Mouse (Mus musculus) liver, postnatal 0 days (tissue): Measurements from ENCODE around the gene Pgap3. TPM values are rescaled to one million over a fixed set of nuclear protein-coding genes. Genes with fewer than 3 reads are reported as not detected.

Source experiments
- ATAC-seq: fragments of 200-750 bp; cut with Nextera tagmentation; 2 replicates; pipeline ENCODE4 v1.8.0; 2017; ENCODE audit warnings: mild to moderate bottlenecking, moderate library complexity
- DNase-seq: peaks from one replicate; pipeline ENCODE4 v3.0.0-alpha.2; 2016
- H3K27ac ChIP-seq: fragments of 300-500 bp; sonication (generic); 2 replicates; pipeline ENCODE4 v1.5.1; 2014; ENCODE audit warnings: antibody characterized with exemption, moderate library complexity, mild to moderate bottlenecking, low read depth
- H3K27me3 ChIP-seq: fragments of 300-500 bp; sonication (generic); 2 replicates; pipeline ENCODE4 v1.6.1; 2014; ENCODE audit warnings: low read length, control low read depth, mixed read lengths; ENCODE audit not compliant: insufficient read depth
- H3K36me3 ChIP-seq: fragments of 300-500 bp; sonication (generic); replicated peaks from 2 replicates; pipeline ENCODE4 v1.6.1; 2014; ENCODE audit warnings: mild to moderate bottlenecking, control low read depth, low read length, moderate library complexity, mixed read lengths; ENCODE audit not compliant: insufficient read depth
- H3K4me1 ChIP-seq: fragments of 300-500 bp; sonication (generic); 2 replicates; pipeline ENCODE4 v1.6.1; 2014; ENCODE audit warnings: antibody characterized with exemption, mild to moderate bottlenecking, control low read depth; ENCODE audit not compliant: insufficient read depth
- H3K4me2 ChIP-seq: fragments of 300-500 bp; sonication (generic); 2 replicates; pipeline ENCODE4 v1.6.1; 2014; ENCODE audit warnings: low read depth, mild to moderate bottlenecking, low read length, moderate library complexity, mixed read lengths
- H3K4me3 ChIP-seq: fragments of 300-500 bp; sonication (generic); 2 replicates; pipeline ENCODE4 v1.5.1; 2014; ENCODE audit warnings: low read depth, low read length
- H3K9ac ChIP-seq: fragments of 300-500 bp; sonication (generic); replicated peaks from 2 replicates; pipeline ENCODE4 v1.6.1; 2014; ENCODE audit warnings: mild to moderate bottlenecking, moderate library complexity
- H3K9me3 ChIP-seq: fragments of 300-500 bp; sonication (generic); 2 replicates; pipeline ENCODE4 v1.6.1; 2016; ENCODE audit warnings: mild to moderate bottlenecking, control low read depth, low read length, mixed read lengths
- CTCF ChIP-seq: sonication (generic); IDR thresholded peaks from 2 replicates; pipeline ENCODE4 v1.5.1; 2016; ENCODE audit warnings: antibody characterized with exemption, low read depth
- EP300 ChIP-seq: IDR thresholded peaks from 2 replicates; pipeline ENCODE4 v1.6.1; 2016; ENCODE audit warnings: antibody characterized with exemption, low read depth, mild to moderate bottlenecking
- WGBS: fragments of 180-500 bp; shearing (Covaris S2); extraction: QIAGEN DNeasy Blood & Tissue Kit; methylation state at CpG from one replicate; pipeline ENCODE4 v1.1.7; 2014; ENCODE audit not compliant: insufficient replicate concordance; 5-methylcytosine and 5-hydroxymethylcytosine counted together
- polyA plus RNA-seq: library from polyadenylated mRNA; unstranded; fragments of >200 nt; fragmentation: Nextera tagmentation; extraction: Ambion mirVana; gene quantifications from 2 replicates; pipeline ENCODE4 v1.2.1, GENCODE M21; 2015

Pgap3 gene
- polyA plus RNA-seq, 1 experiment from 2014 or later, result 3.0 TPM

GRCm38 (mm10) chr11:98366290-98366689, 34.0 kb downstream of the Pgap3 start:
- peaks cover 17% of the 10 kb centered on the region for H3K4me1 ChIP-seq
- 37% methylated on average over 10 of the region's 10 CpGs for WGBS
- TF ChIP-seq CTCF, result no peak
- H3K9ac ChIP-seq, result no peak overlapping the region; the same call in 1 of the 2 replicates
- no peak overlapping the region for H3K4me2 ChIP-seq
- peak; percentile 40 for DNase-seq
- no peaks in the 10 kb centered on the region for H3K9me3 ChIP-seq
- ATAC-seq, result 0 out of 2 replicates have a peak, but pooled peaks have one; percentile 23
- no peak overlapping the region for H3K27ac ChIP-seq
- no peak overlapping the region for H3K4me3 ChIP-seq
- no peaks in the 10 kb centered on the region for H3K36me3 ChIP-seq
- no peaks in the 10 kb centered on the region for H3K27me3 ChIP-seq

- no peak overlapping the region for H3K4me3 ChIP-seq
- H3K27ac ChIP-seq, result no peak overlapping the region
- H3K27me3 ChIP-seq, result no peaks in the 10 kb centered on the region
- DNase-seq (no peak), ATAC-seq (no peak)
- no peak overlapping the region for H3K9ac ChIP-seq
- TF ChIP-seq CTCF (no peak), EP300 (no peak)
- H3K36me3 ChIP-seq, result no peaks in the 10 kb centered on the region; the same call in 1 of the 2 replicates
- WGBS, result 81% methylated on average over 5 of the region's 5 CpGs
- no peak overlapping the region for H3K4me2 ChIP-seq
- no peaks in the 10 kb centered on the region for H3K9me3 ChIP-seq
- peaks cover 31% of the 10 kb centered on the region for H3K4me1 ChIP-seq
Observed at GRCm38 (mm10) chr11:98364410-98364809, 35.9 kb downstream of the Pgap3 start.

DNA sequence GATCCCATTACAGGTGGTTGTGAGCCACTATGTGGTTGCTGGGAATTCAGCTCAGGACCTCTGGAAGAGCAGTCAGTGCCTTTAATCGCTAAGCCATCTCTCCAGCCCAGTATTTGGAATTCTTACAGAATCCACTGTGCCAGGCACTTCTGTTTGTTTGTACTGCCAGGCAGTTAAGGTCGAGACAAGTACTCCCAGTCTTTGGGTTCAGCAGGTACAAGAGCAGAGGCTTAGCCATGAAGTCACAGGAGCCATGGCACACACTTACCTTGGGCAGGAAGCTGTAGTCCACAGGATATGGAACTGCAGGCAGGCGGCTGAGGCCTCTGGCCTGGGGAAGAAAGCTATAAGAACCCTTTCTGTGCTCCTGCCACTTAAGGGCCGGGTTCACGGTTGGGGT, 36.5 kb downstream of the Pgap3 start:
- no peak overlapping the region for H3K27ac ChIP-seq
- TF ChIP-seq CTCF, result no peak
- no peak for TF ChIP-seq EP300
- H3K4me2 ChIP-seq, result no peak overlapping the region
- DNase-seq, result no peak
- H3K4me3 ChIP-seq, result no peak overlapping the region
- 59% methylated on average over 5 of the region's 5 CpGs for WGBS
- H3K27me3 ChIP-seq, result no peaks in the 10 kb centered on the region
- H3K9me3 ChIP-seq, result no peaks in the 10 kb centered on the region
- H3K4me1 ChIP-seq, result peaks cover 37% of the 10 kb centered on the region
- no peaks in the 10 kb centered on the region; the same call in 1 of the 2 replicates for H3K36me3 ChIP-seq
- no peak overlapping the region for H3K9ac ChIP-seq
- ATAC-seq, result no peak

DNA sequence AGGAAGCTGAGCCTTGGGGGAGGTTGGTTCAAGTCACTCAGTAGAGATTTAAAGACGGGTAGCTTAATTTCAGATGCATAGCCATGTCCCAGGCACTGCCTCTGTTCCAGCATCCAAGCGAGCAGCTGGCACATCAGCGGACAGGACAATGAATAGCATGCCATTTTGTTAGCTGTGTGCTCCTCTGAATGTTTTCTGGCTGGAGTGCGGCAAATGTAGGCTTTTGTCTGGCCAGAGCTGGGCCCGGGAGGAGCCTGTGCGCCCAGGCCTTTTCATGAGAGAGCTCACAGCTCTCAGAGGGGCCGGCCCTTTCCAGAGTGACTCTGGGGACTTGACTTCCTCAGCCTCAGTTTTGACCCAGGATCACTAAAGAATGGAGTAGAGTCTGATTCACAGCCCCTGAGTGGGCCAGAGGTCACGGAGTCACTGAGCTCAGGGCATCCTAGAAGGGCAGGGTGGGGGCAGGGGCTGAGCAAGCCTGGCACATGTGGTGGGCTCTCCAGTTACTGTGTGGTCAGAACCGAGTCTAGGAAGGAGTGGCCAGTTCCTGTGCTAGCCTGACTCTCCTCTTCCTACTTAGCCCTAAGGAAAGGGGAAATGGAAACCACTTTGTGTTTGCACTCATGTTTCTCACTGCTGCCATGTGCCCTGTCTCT, 39.3 kb downstream of the Pgap3 start:
- peak overlapping the region; percentile 44 for H3K4me2 ChIP-seq
- H3K27ac ChIP-seq, result peak overlapping the region; percentile 72
- WGBS, result 59% methylated on average over 9 of the region's 9 CpGs
- no peak for ATAC-seq
- H3K36me3 ChIP-seq, result no peaks in the 10 kb centered on the region; the same call in 1 of the 2 replicates
- no peaks in the 10 kb centered on the region for H3K27me3 ChIP-seq
- H3K4me1 ChIP-seq, result peaks cover 55% of the 10 kb centered on the region
- H3K9me3 ChIP-seq, result no peaks in the 10 kb centered on the region
- TF ChIP-seq CTCF (no peak), EP300 (no peak)
- H3K4me3 ChIP-seq, result no peak overlapping the region
- H3K9ac ChIP-seq, result peak overlapping the region; percentile 46
- no peak for DNase-seq

DNA sequence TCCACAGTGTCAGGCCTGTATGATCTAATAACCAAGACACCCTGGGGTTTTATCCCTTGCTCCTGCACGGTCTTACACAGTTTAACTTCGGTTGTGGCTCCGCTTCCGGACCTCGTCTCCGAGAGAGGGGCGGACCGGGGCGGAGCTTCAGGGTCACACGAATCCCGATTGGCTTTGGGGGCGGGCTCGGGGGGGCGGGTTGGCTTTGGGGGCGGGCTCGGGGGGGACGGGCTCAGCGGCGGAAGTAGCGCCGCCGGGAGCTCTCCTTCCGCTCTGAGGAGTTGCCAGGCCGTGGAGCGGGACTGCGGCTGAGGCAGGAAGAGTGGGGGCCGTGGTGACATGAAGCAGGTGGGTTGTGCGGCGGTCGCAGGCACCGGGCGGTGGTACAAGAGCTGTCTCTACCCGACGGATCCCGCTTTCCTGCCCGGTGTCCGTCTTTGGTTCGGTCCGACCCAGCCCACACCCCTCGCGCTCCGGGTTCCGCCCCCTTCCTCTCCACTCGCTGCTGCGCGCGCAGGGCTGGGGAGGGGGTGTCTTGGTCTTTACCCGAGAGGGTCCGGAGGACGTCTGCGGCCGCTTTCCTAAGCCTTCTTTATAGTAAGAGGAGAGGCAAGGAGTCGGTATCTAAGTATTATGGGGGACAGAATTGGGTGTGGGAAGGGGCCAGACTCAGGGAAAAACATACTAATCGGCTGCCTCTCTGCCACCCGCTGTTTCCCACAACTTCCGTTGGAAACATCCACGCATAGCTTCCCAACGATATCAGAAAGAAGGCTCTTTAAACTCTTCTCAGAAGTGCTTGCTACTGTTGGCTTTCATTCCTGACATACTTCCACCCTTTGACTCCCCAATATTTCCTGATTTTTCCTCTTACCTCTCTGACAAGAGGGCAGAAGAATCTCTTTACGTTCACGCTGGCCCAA, 41.9 kb downstream of the Pgap3 start, which contains the start of gene Stard3:
Stard3 (plus strand) TSS at position 208 of the 923 bp plus-strand sequence.
- peaks cover 53% of the 10 kb centered on the region for H3K4me1 ChIP-seq
- 0 out of 2 replicates have a peak, but pooled peaks cover 6% of the 10 kb centered on the region for H3K27me3 ChIP-seq
- H3K27ac ChIP-seq, result peak within 1 kb of the TSS; percentile 92
- H3K36me3 ChIP-seq, result no peaks in the 10 kb centered on the region; the same call in 1 of the 2 replicates
- H3K4me2 ChIP-seq, result peak within 1 kb of the TSS; percentile 73
- under 1% methylated on average over 51 of the region's 60 CpGs for WGBS
- H3K4me3 ChIP-seq, result peak within 1 kb of the TSS; percentile 70
- ATAC-seq, result peak; percentile 91
- TF ChIP-seq EP300, result no peak
- no peak for TF ChIP-seq CTCF
- no peaks in the 10 kb centered on the region for H3K9me3 ChIP-seq
- peak within 1 kb of the TSS; percentile 81 for H3K9ac ChIP-seq
- DNase-seq, result peak; percentile 96
